Mouse (Mus musculus) midbrain, embryonic 15.5 days (tissue): ENCODE results near the gene Olfr1487. TPM values are rescaled to one million over a fixed set of nuclear protein-coding genes. Genes with fewer than 3 reads are reported as not detected.
"Not testable (repeated sequence)": the region's sequence is repeated elsewhere in the genome, so short reads cannot be mapped to it uniquely, and the experiment has no call there.

Experiments
- ATAC-seq: fragments of 200-750 bp; cut with Nextera tagmentation; replicated peaks from 2 replicates; pipeline ENCODE4 v1.8.0; 2017; ENCODE audit warnings: moderate TSS enrichment
- H3K27ac ChIP-seq: fragments of 300-500 bp; sonication (generic); 2 replicates; pipeline ENCODE4 v1.5.1; 2015; ENCODE audit warnings: mild to moderate bottlenecking, inconsistent platforms
- H3K27me3 ChIP-seq: fragments of 300-500 bp; sonication (generic); replicated peaks from 2 replicates; pipeline ENCODE4 v1.6.1; 2015; ENCODE audit warnings: inconsistent platforms
- H3K36me3 ChIP-seq: fragments of 300-500 bp; sonication (generic); replicated peaks from 2 replicates; pipeline ENCODE4 v1.6.1; 2015; ENCODE audit warnings: inconsistent platforms
- H3K4me1 ChIP-seq: fragments of 300-500 bp; sonication (generic); 2 replicates; pipeline ENCODE4 v1.6.1; 2015; ENCODE audit warnings: inconsistent platforms
- H3K4me2 ChIP-seq: fragments of 300-500 bp; sonication (generic); 2 replicates; pipeline ENCODE4 v1.6.1; 2015; ENCODE audit warnings: inconsistent platforms, mild to moderate bottlenecking, moderate library complexity
- H3K4me3 ChIP-seq: fragments of 300-500 bp; sonication (generic); 2 replicates; pipeline ENCODE4 v1.5.1; 2015; ENCODE audit warnings: mild to moderate bottlenecking, inconsistent platforms
- H3K9ac ChIP-seq: fragments of 300-500 bp; sonication (generic); 2 replicates; pipeline ENCODE4 v1.6.1; 2015; ENCODE audit warnings: mild to moderate bottlenecking, inconsistent platforms
- H3K9me3 ChIP-seq: fragments of 300-500 bp; sonication (generic); 2 replicates; pipeline ENCODE4 v1.6.1; 2016; ENCODE audit warnings: inconsistent platforms
- WGBS: fragments of 180-500 bp; shearing (Covaris S2); methylation state at CpG from one replicate; pipeline ENCODE4 v1.1.7; 2015; ENCODE audit warnings: mixed read lengths; 5-methylcytosine and 5-hydroxymethylcytosine counted together
- microRNA-seq: library from miRNA; unstranded; fragments of <30 nt; microRNA quantifications from one replicate; pipeline ENCODE4, GENCODE M21; 2016
- polyA plus RNA-seq: library from polyadenylated mRNA; unstranded; fragments of >200 nt; fragmentation: Nextera tagmentation; extraction: Ambion mirVana; gene quantifications from 2 replicates; pipeline ENCODE4 v1.2.1, GENCODE M21; 2015

Olfr1487 gene
- polyA plus RNA-seq, result not detected in 2 replicates

DNA sequence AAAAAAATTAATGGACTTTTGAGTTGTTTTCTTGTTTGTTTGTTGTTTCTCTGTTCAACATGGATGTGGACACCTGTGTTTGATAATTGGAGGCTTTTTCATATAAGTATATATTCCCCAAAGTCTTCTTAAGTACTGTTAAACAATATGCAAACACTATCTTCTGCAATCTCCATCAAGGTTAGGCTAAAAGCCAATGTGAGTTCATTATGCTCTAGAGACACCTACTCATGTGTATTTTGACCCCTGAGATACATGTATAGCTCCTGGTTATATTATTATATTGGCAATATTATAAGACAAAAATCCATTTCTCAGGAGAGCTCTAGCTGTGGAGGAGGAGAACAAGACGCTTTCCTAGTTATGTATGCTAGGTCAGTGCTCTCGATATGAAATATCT is at the start of gene Olfr1487:
Olfr1487 (plus strand) TSS at position 301 of the 400 bp plus-strand sequence.
- not testable (repeated sequence) for H3K9ac ChIP-seq, H3K36me3 ChIP-seq, ATAC-seq, H3K27ac ChIP-seq, H3K4me3 ChIP-seq, H3K4me1 ChIP-seq, H3K27me3 ChIP-seq, H3K4me2 ChIP-seq
- peaks cover 10% of the 10 kb centered on the region; the same call in 1 of the 2 replicates for H3K9me3 ChIP-seq
- 86% methylated on average over 2 of the region's 2 CpGs for WGBS

DNA sequence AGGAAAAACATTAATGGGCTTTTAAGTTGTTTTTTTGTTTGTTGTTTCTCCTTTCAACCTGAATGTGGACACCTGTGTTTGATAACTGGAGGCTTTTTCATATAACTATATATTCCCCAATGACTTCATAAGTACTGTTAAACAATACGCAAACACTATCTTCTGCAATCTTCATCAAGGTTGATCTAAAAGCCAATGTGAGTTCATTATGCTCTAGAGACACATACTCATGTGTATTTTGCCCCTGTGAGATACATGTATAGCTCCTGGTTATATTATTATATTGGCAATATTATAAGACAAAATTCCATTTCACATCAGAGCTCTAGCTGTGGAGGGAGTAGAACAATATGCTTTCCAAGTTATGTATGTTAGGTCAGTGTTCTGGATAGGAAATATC is 34.0 kb upstream of the Olfr1487 start, which contains the start of gene Olfr1484:
Olfr1484 (plus strand) TSS at position 301 of the 400 bp plus-strand sequence.
- no peak within 1 kb of the TSS for H3K27ac ChIP-seq
- WGBS, result 92% methylated on average over 1 of the region's 1 CpGs
- peaks cover 6% of the 10 kb centered on the region; the same call in 1 of the 2 replicates for H3K9me3 ChIP-seq
- H3K4me1 ChIP-seq, result no peaks in the 10 kb centered on the region
- no peaks in the 10 kb centered on the region for H3K36me3 ChIP-seq
- H3K9ac ChIP-seq, result no peak within 1 kb of the TSS
- H3K4me2 ChIP-seq, result no peak within 1 kb of the TSS
- H3K27me3 ChIP-seq, result no peaks in the 10 kb centered on the region
- no peak within 1 kb of the TSS for H3K4me3 ChIP-seq
- no peak for ATAC-seq

DNA sequence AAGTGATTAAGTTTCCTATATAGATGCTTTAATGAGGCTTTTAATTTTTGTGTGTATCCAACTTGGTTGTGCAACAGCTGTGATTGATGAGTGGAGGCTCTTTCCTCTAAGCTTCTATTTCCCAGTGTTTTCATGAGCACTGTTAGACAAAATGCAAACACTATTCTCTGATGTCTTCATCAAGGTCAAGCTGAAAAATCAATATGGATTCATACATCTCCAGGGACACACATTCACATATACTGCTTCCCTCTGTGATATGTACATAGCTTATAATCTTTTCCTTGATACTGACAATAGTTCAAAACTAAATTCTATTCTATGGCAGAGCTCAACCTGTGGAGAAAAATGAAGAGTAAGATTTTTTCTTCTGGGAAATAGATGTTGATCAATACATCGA is 14.1 kb downstream of the Olfr1487 start, which contains the start of gene Olfr1489:
Olfr1489 (plus strand) TSS at position 301 of the 400 bp plus-strand sequence.
- WGBS, result 86% methylated on average over 1 of the region's 1 CpGs
- Histone ChIP-seq H3K9ac (no peak within 1 kb of the TSS), H3K27ac (no peak within 1 kb of the TSS), H3K27me3 (no peaks in the 10 kb centered on the region), H3K4me3 (no peak within 1 kb of the TSS), H3K36me3 (no peaks in the 10 kb centered on the region), H3K4me2 (no peak within 1 kb of the TSS), H3K4me1 (no peaks in the 10 kb centered on the region), H3K9me3 (no peaks in the 10 kb centered on the region; the same call in 1 of the 2 replicates)
- no peak for ATAC-seq

DNA sequence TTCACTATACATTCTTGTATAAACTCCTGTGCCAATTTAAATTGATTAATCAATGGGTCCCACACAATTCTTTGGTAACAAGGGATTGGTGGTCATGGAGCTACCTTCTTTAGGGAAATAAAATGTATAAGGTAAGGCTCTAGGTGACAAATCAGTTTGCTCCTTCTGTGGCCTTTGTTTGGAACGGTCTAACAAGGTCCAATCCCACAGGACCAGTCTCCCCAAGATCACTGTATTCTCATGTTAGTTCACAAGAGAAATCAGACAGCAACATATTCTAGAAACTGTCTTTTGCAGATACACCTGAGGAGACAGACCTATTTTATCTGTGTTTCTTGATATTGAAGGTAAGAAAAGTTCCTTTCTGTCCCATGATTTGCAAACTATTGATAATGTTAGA is 33.6 kb downstream of the Olfr1487 start, which contains the start of gene Olfr1490:
Olfr1490 (plus strand) TSS at position 301 of the 400 bp plus-strand sequence.
- Histone ChIP-seq H3K9me3 (no peaks in the 10 kb centered on the region), H3K9ac (no peak within 1 kb of the TSS), H3K4me1 (no peaks in the 10 kb centered on the region), H3K4me2 (no peak within 1 kb of the TSS), H3K27ac (no peak within 1 kb of the TSS), H3K27me3 (no peaks in the 10 kb centered on the region), H3K4me3 (no peak within 1 kb of the TSS), H3K36me3 (no peaks in the 10 kb centered on the region)
- ATAC-seq, result no peak
- 58% methylated on average over 1 of the region's 1 CpGs for WGBS

Small RNA genes lying within 50 kb of the gene (microRNA-seq; reads per million reads assigned to microRNA genes)
- gene Gm22323 (not detected), gene Gm23931 (not detected)

Other genes starting within 250 kb of the Olfr1487 start
- gene Olfr1469, start 209.5 kb upstream of the Olfr1487 start, polyA plus RNA-seq, result not detected in 2 replicates
- gene Olfr1471, start 174.0 kb upstream of the Olfr1487 start, polyA plus RNA-seq, result not detected in 2 replicates
- not detected in 2 replicates for gene Olfr1472, start 161.3 kb upstream of the Olfr1487 start, polyA plus RNA-seq
- gene Olfr1474, start 147.8 kb upstream of the Olfr1487 start, polyA plus RNA-seq, result not detected in 2 replicates
- not detected in 2 replicates for gene Olfr1475, start 137.2 kb upstream of the Olfr1487 start, polyA plus RNA-seq
- gene Olfr1477, start 116.8 kb upstream of the Olfr1487 start, polyA plus RNA-seq, result not detected in 2 replicates
- not detected in 2 replicates for gene Olfr1480, start 89.5 kb upstream of the Olfr1487 start, polyA plus RNA-seq
- not detected in 2 replicates for gene Olfr1484, start 33.9 kb upstream of the Olfr1487 start, polyA plus RNA-seq
- gene Olfr1489, start 14.2 kb downstream of the Olfr1487 start, polyA plus RNA-seq, result not detected in 2 replicates
- not detected in 2 replicates for gene Olfr1490, start 33.7 kb downstream of the Olfr1487 start, polyA plus RNA-seq
- gene Olfr1491, start 79.9 kb downstream of the Olfr1487 start, polyA plus RNA-seq, result not detected in 2 replicates
- gene Olfr1493-ps1, start 105.9 kb downstream of the Olfr1487 start, polyA plus RNA-seq, result not detected in 2 replicates
- not detected in 2 replicates for gene Olfr1494, start 122.4 kb downstream of the Olfr1487 start, polyA plus RNA-seq
- gene Olfr1495, start 147.2 kb downstream of the Olfr1487 start, polyA plus RNA-seq, result not detected in 2 replicates
- not detected in 2 replicates for gene Olfr1496, start 160.5 kb downstream of the Olfr1487 start, polyA plus RNA-seq
- gene Olfr1497, start 180.8 kb downstream of the Olfr1487 start, polyA plus RNA-seq, result not detected in 2 replicates
- not detected in 2 replicates for gene Olfr1499, start 202.1 kb downstream of the Olfr1487 start, polyA plus RNA-seq
- not detected in 2 replicates for gene Olfr1500, start 213.1 kb downstream of the Olfr1487 start, polyA plus RNA-seq
- gene Olfr1501, start 233.3 kb downstream of the Olfr1487 start, polyA plus RNA-seq, result not detected in 2 replicates
- gene Olfr1502, start 244.4 kb downstream of the Olfr1487 start, polyA plus RNA-seq, result not detected in 2 replicates